Mouse (Mus musculus): Measurements from ENCODE around the gene Gss.

DNA sequence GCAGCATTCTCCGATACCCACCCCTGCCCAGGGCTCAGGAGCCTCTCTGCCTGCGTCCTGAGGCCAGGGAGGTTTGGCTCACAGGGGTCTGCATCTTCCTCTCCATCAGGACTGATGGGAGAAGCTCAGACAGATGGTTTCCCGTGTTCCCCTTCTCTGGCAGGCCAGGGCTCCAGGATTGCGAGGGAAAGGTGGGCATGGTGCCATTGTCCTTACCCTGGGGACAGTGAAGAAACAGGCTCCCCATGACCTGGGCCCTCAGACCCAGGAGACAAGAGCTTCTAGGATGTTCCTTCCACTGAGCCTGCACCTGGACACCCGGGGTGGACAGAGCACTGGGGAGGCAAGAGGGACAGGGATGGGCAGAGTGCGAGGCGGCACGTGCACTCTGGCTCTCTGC, 42.0 kb upstream of the Gss start:
- no peak for TF ChIP-seq CTCF (IDR thresholded peaks at IDR 0.05)
- TF ChIP-seq EP300 (IDR thresholded peaks at IDR 0.05), result no peak
